Mouse (Mus musculus): ENCODE measurements around the gene Tepp. TPM values are rescaled to one million over a fixed set of nuclear protein-coding genes. Genes with fewer than 3 reads are reported as not detected.

The Tepp gene
- total and polyA plus RNA-seq, 2 experiments = not detected

GRCm38 (mm10) chr8:95360181-95361015 lies 50.0 kb downstream of the Tepp start:
- peak overlapping the region; percentile 46; the same call in 1 of the 2 replicates for H3K4me3 ChIP-seq (ENCODE audit: insufficient read depth, low read depth, low read length)
- peak overlapping the region; percentile 95 for H3K27ac ChIP-seq (replicated peaks; ENCODE audit: insufficient read depth, low read depth, low read length)
- 16% methylated on average over 7 of the region's 7 CpGs for WGBS
- H3K4me1 ChIP-seq (ENCODE audit: control insufficient read depth, insufficient read depth, low read length) = peaks cover 34% of the 10 kb centered on the region
- no peaks in the 10 kb centered on the region for H3K36me3 ChIP-seq (ENCODE audit: control insufficient read depth, insufficient read depth, low read length)
- no peaks in the 10 kb centered on the region for H3K27me3 ChIP-seq (ENCODE audit: control insufficient read depth, insufficient read depth, low read length)
- TF ChIP-seq CTCF (IDR thresholded peaks at IDR 0.05; ENCODE audit: low read depth, low read length) = no peak
- peak overlapping the region; percentile 66 for H3K9ac ChIP-seq (ENCODE audit: low read depth, low read length)
- DNase-seq (ENCODE audit: extremely low read depth, low read depth, low spot score) = peak; percentile 91
- peaks cover 16% of the 10 kb centered on the region; the same call in 1 of the 2 replicates for H3K79me2 ChIP-seq (ENCODE audit: control insufficient read depth, insufficient read depth, low read length)

GRCm38 (mm10) chr8:95361016-95361341 lies 50.6 kb downstream of the Tepp start:
- 56% methylated on average over 3 of the region's 3 CpGs for WGBS
- Histone ChIP-seq H3K4me1 (ENCODE audit: control insufficient read depth, insufficient read depth, low read length) (peaks cover 34% of the 10 kb centered on the region), H3K79me2 (ENCODE audit: control insufficient read depth, insufficient read depth, low read length) (peaks cover 13% of the 10 kb centered on the region; the same call in 1 of the 2 replicates), H3K36me3 (ENCODE audit: control insufficient read depth, insufficient read depth, low read length) (no peaks in the 10 kb centered on the region), H3K9ac (ENCODE audit: low read depth, low read length) (peak overlapping the region; percentile 66), H3K27ac (replicated peaks; ENCODE audit: insufficient read depth, low read depth, low read length) (peak overlapping the region; percentile 95), H3K27me3 (ENCODE audit: control insufficient read depth, insufficient read depth, low read length) (no peaks in the 10 kb centered on the region), H3K4me3 (ENCODE audit: insufficient read depth, low read depth, low read length) (peak overlapping the region; percentile 46; the same call in 1 of the 2 replicates)
- DNase-seq (ENCODE audit: extremely low read depth, low read depth, low spot score) = no peak
- TF ChIP-seq POLR2A (IDR thresholded peaks at IDR 0.05; ENCODE audit: extremely low read depth, insufficient read depth, low read length) = no peak

- no peak for TF ChIP-seq CTCF (IDR thresholded peaks at IDR 0.05; ENCODE audit: low read depth, low read length)
- no peak for TF ChIP-seq POLR2A (IDR thresholded peaks at IDR 0.05; ENCODE audit: extremely low read depth, insufficient read depth, low read length)
- Histone ChIP-seq H3K79me2 (ENCODE audit: control insufficient read depth, insufficient read depth, low read length) (peaks cover 13% of the 10 kb centered on the region; the same call in 1 of the 2 replicates), H3K27me3 (ENCODE audit: control insufficient read depth, insufficient read depth, low read length) (no peaks in the 10 kb centered on the region), H3K4me3 (ENCODE audit: insufficient read depth, low read depth, low read length) (no peak overlapping the region), H3K27ac (replicated peaks; ENCODE audit: insufficient read depth, low read depth, low read length) (no peak overlapping the region), H3K36me3 (ENCODE audit: control insufficient read depth, insufficient read depth, low read length) (no peaks in the 10 kb centered on the region), H3K9ac (ENCODE audit: low read depth, low read length) (no peak overlapping the region), H3K4me1 (ENCODE audit: control insufficient read depth, insufficient read depth, low read length) (peaks cover 36% of the 10 kb centered on the region)
- peak; percentile 66 for DNase-seq (ENCODE audit: extremely low read depth, low read depth, low spot score)
- WGBS = 49% methylated on average over 6 of the region's 6 CpGs
Measured at GRCm38 (mm10) chr8:95362272-95362671, 51.9 kb downstream of the Tepp start.

GRCm38 (mm10) chr8:95363849-95364248 lies 53.5 kb downstream of the Tepp start:
- DNase-seq (ENCODE audit: extremely low read depth, low read depth, low spot score) = no peak
- WGBS = 96% methylated on average over 2 of the region's 2 CpGs
- Histone ChIP-seq H3K27me3 (ENCODE audit: control insufficient read depth, insufficient read depth, low read length) (no peaks in the 10 kb centered on the region), H3K79me2 (ENCODE audit: control insufficient read depth, insufficient read depth, low read length) (peaks cover 13% of the 10 kb centered on the region; the same call in 1 of the 2 replicates), H3K36me3 (ENCODE audit: control insufficient read depth, insufficient read depth, low read length) (no peaks in the 10 kb centered on the region), H3K4me1 (ENCODE audit: control insufficient read depth, insufficient read depth, low read length) (peaks cover 35% of the 10 kb centered on the region), H3K27ac (replicated peaks; ENCODE audit: insufficient read depth, low read depth, low read length) (no peak overlapping the region), H3K9ac (ENCODE audit: low read depth, low read length) (no peak overlapping the region), H3K4me3 (ENCODE audit: insufficient read depth, low read depth, low read length) (no peak overlapping the region)
- no peak for TF ChIP-seq POLR2A (IDR thresholded peaks at IDR 0.05; ENCODE audit: extremely low read depth, insufficient read depth, low read length)
- TF ChIP-seq CTCF (IDR thresholded peaks at IDR 0.05; ENCODE audit: low read depth, low read length) = no peak

- TF ChIP-seq CTCF (IDR thresholded peaks at IDR 0.05; ENCODE audit: low read depth, low read length) = no peak
- no peak for TF ChIP-seq POLR2A (IDR thresholded peaks at IDR 0.05; ENCODE audit: extremely low read depth, insufficient read depth, low read length)
- Histone ChIP-seq H3K79me2 (ENCODE audit: control insufficient read depth, insufficient read depth, low read length) (0 out of 2 replicates have a peak, but pooled peaks cover 3% of the 10 kb centered on the region), H3K4me1 (ENCODE audit: control insufficient read depth, insufficient read depth, low read length) (peaks cover 3% of the 10 kb centered on the region; the same call in 1 of the 2 replicates), H3K27me3 (ENCODE audit: control insufficient read depth, insufficient read depth, low read length) (no peaks in the 10 kb centered on the region), H3K9ac (ENCODE audit: low read depth, low read length) (no peak overlapping the region), H3K36me3 (ENCODE audit: control insufficient read depth, insufficient read depth, low read length) (no peaks in the 10 kb centered on the region; the same call in 1 of the 2 replicates), H3K4me3 (ENCODE audit: insufficient read depth, low read depth, low read length) (no peak overlapping the region), H3K27ac (replicated peaks; ENCODE audit: insufficient read depth, low read depth, low read length) (no peak overlapping the region)
- 80% methylated on average over 20 of the region's 20 CpGs for WGBS
- DNase-seq (ENCODE audit: extremely low read depth, low read depth, low spot score) = no peak
Measured at GRCm38 (mm10) chr8:95369581-95370326, 59.4 kb downstream of the Tepp start.

All from liver, adult 2 months (tissue).